Mouse (Mus musculus): ENCODE results near the gene Ubp1. TPM values are rescaled to one million over a fixed set of nuclear protein-coding genes. Genes with fewer than 3 reads are reported as not detected.

The Ubp1 gene
- polyA plus RNA-seq, 1 experiment from 2014 or later = 58.5 TPM

DNA sequence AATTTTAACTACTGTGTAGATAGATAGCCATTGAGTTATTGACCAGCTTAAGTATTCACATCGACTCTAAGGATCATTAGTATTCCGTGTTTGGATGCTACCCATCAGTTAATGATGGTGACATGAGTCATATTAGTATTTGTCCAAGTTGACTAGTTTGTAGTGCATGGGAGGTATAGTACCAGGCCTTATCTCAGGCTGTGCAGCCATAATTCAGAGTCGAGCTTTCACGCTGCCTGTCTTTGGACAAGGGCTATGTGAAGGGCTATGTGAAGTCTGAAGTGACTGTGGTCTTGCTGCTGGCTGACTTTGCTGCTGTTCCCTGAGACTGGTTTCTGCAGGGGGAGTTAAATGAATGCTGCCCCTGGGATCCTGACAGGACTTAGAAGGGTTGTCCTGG lies 27.0 kb downstream of the Ubp1 start:
- no peaks in the 10 kb centered on the region for H3K27me3 ChIP-seq (replicated peaks; ENCODE audit: control insufficient read depth, insufficient read depth, low read length)
- H3K4me3 ChIP-seq (ENCODE audit: low read depth, low read length) = no peak overlapping the region
- H3K27ac ChIP-seq (ENCODE audit: low read depth, low read length) = no peak overlapping the region
- peaks cover 26% of the 10 kb centered on the region for H3K36me3 ChIP-seq (ENCODE audit: control insufficient read depth, insufficient read depth, low read length)
- no peak overlapping the region for H3K4me2 ChIP-seq
- H3K9ac ChIP-seq (ENCODE audit: low read depth, low read length) = no peak overlapping the region
- no peaks in the 10 kb centered on the region for H3K9me3 ChIP-seq (ENCODE audit: control insufficient read depth, low read length)
- 89% methylated on average over 4 of the region's 4 CpGs for WGBS
- DNase-seq (ENCODE audit: low spot score) (no peak), ATAC-seq (replicated peaks; ENCODE audit: low FRiP score) (peak; percentile 51; the same call in 1 of the 2 replicates)
- no peaks in the 10 kb centered on the region for H3K4me1 ChIP-seq (replicated peaks; ENCODE audit: control insufficient read depth, insufficient read depth, low read length)

DNA sequence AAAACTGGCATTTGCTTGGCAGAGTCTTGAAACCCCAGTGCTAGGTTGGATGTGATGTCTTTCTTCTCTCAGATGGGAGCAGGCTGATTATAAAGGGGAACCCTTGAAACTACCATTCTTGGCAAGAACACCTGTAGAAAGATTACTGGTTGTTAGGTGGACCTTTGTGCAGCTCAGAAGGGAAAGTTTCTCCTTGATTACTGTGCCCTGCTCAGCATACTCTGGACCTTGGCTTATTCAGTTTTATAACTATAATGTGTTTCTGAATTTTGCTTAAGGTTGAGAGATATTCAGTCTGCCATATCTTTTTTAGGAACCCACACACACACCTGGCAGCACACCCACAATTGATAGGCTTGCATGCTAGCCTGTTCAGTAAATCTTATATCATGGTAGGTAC lies 33.0 kb downstream of the Ubp1 start:
- Histone ChIP-seq H3K9me3 (ENCODE audit: control insufficient read depth, low read length) (no peaks in the 10 kb centered on the region), H3K9ac (ENCODE audit: low read depth, low read length) (no peak overlapping the region), H3K27ac (ENCODE audit: low read depth, low read length) (no peak overlapping the region), H3K36me3 (ENCODE audit: control insufficient read depth, insufficient read depth, low read length) (peaks cover 43% of the 10 kb centered on the region), H3K27me3 (replicated peaks; ENCODE audit: control insufficient read depth, insufficient read depth, low read length) (no peaks in the 10 kb centered on the region), H3K4me1 (replicated peaks; ENCODE audit: control insufficient read depth, insufficient read depth, low read length) (peaks cover 20% of the 10 kb centered on the region), H3K4me3 (ENCODE audit: low read depth, low read length) (no peak overlapping the region), H3K4me2 (no peak overlapping the region)
- ATAC-seq (replicated peaks; ENCODE audit: low FRiP score) = no peak
- no peak for DNase-seq (ENCODE audit: low spot score)

DNA sequence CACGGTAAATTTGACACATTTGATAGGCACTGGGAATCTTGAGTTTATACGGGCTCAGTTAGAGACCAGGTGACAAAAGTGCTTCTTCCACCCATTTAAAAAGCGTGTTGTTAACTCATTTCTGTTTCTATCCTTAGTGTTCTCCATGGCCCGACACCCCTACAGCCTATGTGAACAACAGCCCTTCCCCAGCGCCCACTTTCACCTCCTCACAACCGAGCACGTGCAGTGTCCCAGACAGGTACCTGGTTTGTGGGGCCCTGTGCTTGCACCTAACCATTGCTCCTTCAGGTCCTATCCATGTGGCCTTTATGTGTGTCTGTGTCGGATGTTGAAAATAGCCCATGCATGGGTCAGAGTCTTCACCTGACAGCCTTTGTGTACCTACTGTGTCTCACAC lies 33.7 kb downstream of the Ubp1 start:
- no peaks in the 10 kb centered on the region for H3K9me3 ChIP-seq (ENCODE audit: control insufficient read depth, low read length)
- DNase-seq (ENCODE audit: low spot score) (no peak), ATAC-seq (replicated peaks; ENCODE audit: low FRiP score) (no peak)
- no peak overlapping the region for H3K4me2 ChIP-seq
- H3K27ac ChIP-seq (ENCODE audit: low read depth, low read length) = no peak overlapping the region
- no peaks in the 10 kb centered on the region for H3K27me3 ChIP-seq (replicated peaks; ENCODE audit: control insufficient read depth, insufficient read depth, low read length)
- H3K36me3 ChIP-seq (ENCODE audit: control insufficient read depth, insufficient read depth, low read length) = peaks cover 40% of the 10 kb centered on the region
- WGBS = 95% methylated on average over 8 of the region's 8 CpGs
- peaks cover 23% of the 10 kb centered on the region for H3K4me1 ChIP-seq (replicated peaks; ENCODE audit: control insufficient read depth, insufficient read depth, low read length)
- H3K4me3 ChIP-seq (ENCODE audit: low read depth, low read length) = no peak overlapping the region
- no peak overlapping the region for H3K9ac ChIP-seq (ENCODE audit: low read depth, low read length)

DNA sequence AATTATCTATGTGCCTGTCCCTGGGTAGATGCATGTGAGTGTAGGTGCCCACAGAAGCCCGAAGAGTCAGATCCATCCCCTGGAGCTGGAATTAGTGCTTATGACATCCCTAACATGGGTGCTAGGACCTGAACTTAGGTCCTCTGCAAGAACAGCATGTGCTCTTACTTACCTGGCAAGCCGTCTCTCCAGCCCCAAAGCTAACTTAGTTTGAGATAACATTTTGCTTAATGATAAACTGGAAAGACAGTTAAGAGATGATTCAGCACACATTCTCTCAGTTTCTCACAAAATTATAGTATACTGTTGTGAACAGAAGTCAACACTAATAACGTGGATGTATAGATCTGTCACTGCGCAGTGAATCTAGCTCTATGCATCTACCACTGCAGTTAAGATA lies 36.1 kb downstream of the Ubp1 start:
- Histone ChIP-seq H3K4me1 (replicated peaks; ENCODE audit: control insufficient read depth, insufficient read depth, low read length) (peaks cover 35% of the 10 kb centered on the region), H3K9me3 (ENCODE audit: control insufficient read depth, low read length) (no peaks in the 10 kb centered on the region), H3K27ac (ENCODE audit: low read depth, low read length) (peak overlapping the region; percentile 96; the same call in 1 of the 2 replicates), H3K4me2 (no peak overlapping the region), H3K27me3 (replicated peaks; ENCODE audit: control insufficient read depth, insufficient read depth, low read length) (no peaks in the 10 kb centered on the region), H3K36me3 (ENCODE audit: control insufficient read depth, insufficient read depth, low read length) (peaks cover 47% of the 10 kb centered on the region), H3K9ac (ENCODE audit: low read depth, low read length) (no peak overlapping the region), H3K4me3 (ENCODE audit: low read depth, low read length) (no peak overlapping the region)
- WGBS = 80% methylated on average over 4 of the region's 4 CpGs
- DNase-seq (ENCODE audit: low spot score) (no peak), ATAC-seq (replicated peaks; ENCODE audit: low FRiP score) (no peak)

DNA sequence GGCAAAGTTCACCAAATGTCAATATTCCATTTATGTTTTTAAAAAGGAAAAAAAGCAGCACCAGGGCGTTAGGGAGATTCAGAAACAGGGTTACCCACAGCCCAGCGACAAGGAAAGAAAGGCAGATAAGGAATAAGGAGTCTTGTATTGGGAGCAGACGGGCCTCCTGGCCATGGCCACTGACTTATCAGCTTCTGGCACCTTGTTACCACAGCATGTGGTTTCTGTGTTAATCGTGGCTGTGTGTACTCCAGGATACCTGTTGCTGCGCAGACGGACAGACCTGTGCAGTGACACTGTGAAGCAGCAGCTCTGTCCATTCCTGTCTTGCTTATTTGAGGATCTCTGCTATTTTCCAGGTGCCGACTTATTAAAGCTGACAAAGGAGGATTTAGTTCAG lies 38.2 kb downstream of the Ubp1 start:
- peaks cover 35% of the 10 kb centered on the region for H3K4me1 ChIP-seq (replicated peaks; ENCODE audit: control insufficient read depth, insufficient read depth, low read length)
- H3K27ac ChIP-seq (ENCODE audit: low read depth, low read length) = peak overlapping the region; percentile 96
- H3K4me3 ChIP-seq (ENCODE audit: low read depth, low read length) = peak overlapping the region; percentile 30
- H3K27me3 ChIP-seq (replicated peaks; ENCODE audit: control insufficient read depth, insufficient read depth, low read length) = no peaks in the 10 kb centered on the region
- WGBS = 48% methylated on average over 7 of the region's 7 CpGs
- peak; percentile 58 for DNase-seq (ENCODE audit: low spot score)
- no peaks in the 10 kb centered on the region for H3K9me3 ChIP-seq (ENCODE audit: control insufficient read depth, low read length)
- H3K9ac ChIP-seq (ENCODE audit: low read depth, low read length) = peak overlapping the region; percentile 56
- H3K36me3 ChIP-seq (ENCODE audit: control insufficient read depth, insufficient read depth, low read length) = peaks cover 49% of the 10 kb centered on the region
- ATAC-seq (replicated peaks; ENCODE audit: low FRiP score) = peak; percentile 98
- peak overlapping the region; percentile 57 for H3K4me2 ChIP-seq

DNA sequence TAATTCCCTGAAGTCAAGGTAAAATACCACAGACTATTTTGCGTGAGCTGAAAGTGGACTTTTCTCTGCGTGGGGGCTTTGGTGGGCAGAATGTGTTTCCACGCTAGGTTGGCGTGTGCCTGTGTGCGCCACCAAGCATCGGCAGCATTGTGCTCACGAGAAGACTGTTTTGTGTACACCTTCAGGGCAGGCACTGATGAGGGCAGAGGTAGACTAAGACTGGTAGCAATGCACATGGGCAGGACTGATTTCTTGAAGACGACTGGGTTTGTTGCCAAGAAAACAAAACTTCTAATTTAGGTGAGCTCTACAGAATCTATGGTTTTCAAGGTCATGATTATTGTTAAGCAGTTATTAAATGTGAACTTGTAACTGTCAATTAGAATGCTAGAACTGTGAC lies 38.7 kb downstream of the Ubp1 start:
- Histone ChIP-seq H3K4me1 (replicated peaks; ENCODE audit: control insufficient read depth, insufficient read depth, low read length) (peaks cover 35% of the 10 kb centered on the region), H3K9me3 (ENCODE audit: control insufficient read depth, low read length) (no peaks in the 10 kb centered on the region), H3K27me3 (replicated peaks; ENCODE audit: control insufficient read depth, insufficient read depth, low read length) (no peaks in the 10 kb centered on the region), H3K4me3 (ENCODE audit: low read depth, low read length) (peak overlapping the region; percentile 30), H3K9ac (ENCODE audit: low read depth, low read length) (peak overlapping the region; percentile 53), H3K36me3 (ENCODE audit: control insufficient read depth, insufficient read depth, low read length) (peaks cover 52% of the 10 kb centered on the region), H3K4me2 (peak overlapping the region; percentile 57), H3K27ac (ENCODE audit: low read depth, low read length) (peak overlapping the region; percentile 96)
- DNase-seq (ENCODE audit: low spot score) = no peak
- ATAC-seq (replicated peaks; ENCODE audit: low FRiP score) = peak; percentile 33; the same call in 1 of the 2 replicates
- WGBS = 80% methylated on average over 8 of the region's 8 CpGs

DNA sequence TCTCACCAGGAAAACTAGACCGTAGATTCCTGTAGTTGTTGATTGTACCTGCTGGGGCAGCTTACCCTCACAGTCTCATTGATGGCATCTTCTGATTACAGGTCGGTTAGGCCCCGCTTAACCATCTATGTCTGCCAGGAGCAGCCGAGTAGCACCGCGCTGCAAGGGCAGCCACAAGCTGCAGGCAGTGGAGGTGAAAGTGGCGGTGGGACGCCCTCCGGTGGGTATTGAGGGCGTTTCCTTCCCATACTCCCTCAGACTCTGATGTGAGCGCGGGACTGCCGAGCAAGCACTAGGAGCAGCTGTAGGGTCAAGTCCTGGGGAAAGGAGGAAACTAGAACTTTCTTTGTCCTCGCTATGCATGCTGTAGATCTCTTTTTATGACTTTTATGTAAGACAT lies 39.3 kb downstream of the Ubp1 start:
- peak overlapping the region; percentile 34; the same call in 1 of the 2 replicates for H3K9ac ChIP-seq (ENCODE audit: low read depth, low read length)
- peaks cover 53% of the 10 kb centered on the region for H3K36me3 ChIP-seq (ENCODE audit: control insufficient read depth, insufficient read depth, low read length)
- 68% methylated on average over 14 of the region's 14 CpGs for WGBS
- peak overlapping the region; percentile 57 for H3K4me2 ChIP-seq
- no peaks in the 10 kb centered on the region for H3K9me3 ChIP-seq (ENCODE audit: control insufficient read depth, low read length)
- DNase-seq (ENCODE audit: low spot score) (no peak), ATAC-seq (replicated peaks; ENCODE audit: low FRiP score) (peak; percentile 48)
- peaks cover 35% of the 10 kb centered on the region for H3K4me1 ChIP-seq (replicated peaks; ENCODE audit: control insufficient read depth, insufficient read depth, low read length)
- H3K27me3 ChIP-seq (replicated peaks; ENCODE audit: control insufficient read depth, insufficient read depth, low read length) = no peaks in the 10 kb centered on the region
- peak overlapping the region; percentile 30 for H3K4me3 ChIP-seq (ENCODE audit: low read depth, low read length)
- H3K27ac ChIP-seq (ENCODE audit: low read depth, low read length) = peak overlapping the region; percentile 43; the same call in 1 of the 2 replicates

DNA sequence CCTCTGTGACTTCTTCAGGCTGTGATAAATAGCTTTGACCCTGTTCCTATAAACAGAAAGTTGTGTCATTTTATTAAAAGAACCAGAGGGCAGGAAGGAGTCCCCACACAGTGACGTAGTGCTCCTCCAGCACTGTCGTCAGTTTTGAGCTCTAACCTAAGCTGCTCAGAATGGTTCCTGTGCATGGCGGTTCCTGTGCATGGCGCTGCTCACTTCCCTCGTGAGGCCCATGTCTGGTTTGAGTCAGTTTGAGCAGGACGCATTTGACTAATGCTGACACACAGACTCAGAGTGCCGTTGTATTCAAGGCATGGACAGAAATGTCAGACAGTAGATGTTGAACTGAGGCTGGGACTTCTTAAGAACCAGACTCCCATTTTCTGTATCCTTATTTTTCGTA lies 40.9 kb downstream of the Ubp1 start:
- Histone ChIP-seq H3K27me3 (replicated peaks; ENCODE audit: control insufficient read depth, insufficient read depth, low read length) (no peaks in the 10 kb centered on the region), H3K4me1 (replicated peaks; ENCODE audit: control insufficient read depth, insufficient read depth, low read length) (peaks cover 35% of the 10 kb centered on the region), H3K4me3 (ENCODE audit: low read depth, low read length) (no peak overlapping the region), H3K9ac (ENCODE audit: low read depth, low read length) (no peak overlapping the region), H3K27ac (ENCODE audit: low read depth, low read length) (no peak overlapping the region), H3K36me3 (ENCODE audit: control insufficient read depth, insufficient read depth, low read length) (peaks cover 60% of the 10 kb centered on the region), H3K4me2 (no peak overlapping the region), H3K9me3 (ENCODE audit: control insufficient read depth, low read length) (no peaks in the 10 kb centered on the region)
- ATAC-seq (replicated peaks; ENCODE audit: low FRiP score) (no peak), DNase-seq (ENCODE audit: low spot score) (no peak)
- WGBS = 71% methylated on average over 8 of the region's 8 CpGs

DNA sequence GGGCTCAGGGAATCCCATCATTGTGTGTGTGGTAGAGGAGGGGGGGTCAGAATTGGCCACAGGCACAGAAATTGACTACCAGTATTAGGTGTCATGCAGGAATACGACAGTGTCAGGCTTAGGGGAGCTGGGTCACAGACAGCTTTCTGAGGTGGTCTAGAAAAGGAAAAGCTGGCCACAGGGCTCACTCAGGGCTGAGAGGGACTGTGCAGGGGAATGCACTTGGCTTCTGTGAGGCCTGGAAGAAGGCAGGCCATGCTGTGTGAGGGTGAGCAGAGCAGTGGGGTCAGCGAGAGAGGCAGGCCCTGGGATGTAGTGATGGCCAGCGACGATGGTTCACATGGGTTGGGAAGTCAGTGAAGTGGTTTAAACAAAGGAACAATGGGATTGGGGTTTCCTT lies 43.1 kb downstream of the Ubp1 start:
- Histone ChIP-seq H3K27ac (ENCODE audit: low read depth, low read length) (no peak overlapping the region), H3K4me3 (ENCODE audit: low read depth, low read length) (no peak overlapping the region)
- no peak for DNase-seq (ENCODE audit: low spot score)

More for the DNA sequence above, 43.1 kb downstream of the Ubp1 start:
- no peaks in the 10 kb centered on the region for H3K9me3 ChIP-seq (ENCODE audit: control insufficient read depth, low read length)
- no peaks in the 10 kb centered on the region for H3K27me3 ChIP-seq (replicated peaks; ENCODE audit: control insufficient read depth, insufficient read depth, low read length)
- peaks cover 14% of the 10 kb centered on the region for H3K4me1 ChIP-seq (replicated peaks; ENCODE audit: control insufficient read depth, insufficient read depth, low read length)
- peaks cover 58% of the 10 kb centered on the region for H3K36me3 ChIP-seq (ENCODE audit: control insufficient read depth, insufficient read depth, low read length)
- 91% methylated on average over 4 of the region's 4 CpGs for WGBS
- no peak overlapping the region for H3K9ac ChIP-seq (ENCODE audit: low read depth, low read length)
- no peak overlapping the region for H3K4me2 ChIP-seq
- no peak for ATAC-seq (replicated peaks; ENCODE audit: low FRiP score)
